Mouse (Mus musculus) 3134 (cell line): ENCODE data around the gene Tmem17.

ENCODE experiments used
- DNase-seq: peaks from one replicate; pipeline ENCODE4 v3.0.0-alpha.2; 2011; ENCODE audit warnings: low spot score; ENCODE audit not compliant: insufficient read length; ENCODE audit errors: extremely low read depth

Gene Tmem17

DNA sequence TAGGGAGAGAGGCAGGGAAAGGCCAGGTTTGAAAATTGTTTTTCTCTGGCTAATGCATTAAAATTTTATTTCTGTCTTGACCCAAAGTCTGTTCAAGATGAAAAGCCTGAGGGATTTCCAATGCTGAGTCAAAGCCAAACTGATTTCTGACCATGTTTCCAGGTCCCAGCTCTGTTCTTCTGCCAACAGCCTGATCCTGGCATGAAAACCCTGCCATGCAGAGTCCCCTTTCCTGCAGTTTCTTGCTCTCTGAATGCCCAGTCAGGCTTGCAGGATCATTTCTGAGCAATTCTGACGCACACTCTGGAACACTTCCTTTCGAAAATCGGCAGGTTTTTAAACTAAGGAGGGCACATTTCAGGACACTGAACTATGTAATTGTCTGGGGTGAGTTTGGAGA is 52.8 kb downstream of the Tmem17 start:
- DNase-seq, result no peak
